Mouse (Mus musculus) midbrain, embryonic 12.5 days (tissue): Measurements from ENCODE around the gene Sacs. TPM values are rescaled to one million over a fixed set of nuclear protein-coding genes. Genes with fewer than 3 reads are reported as not detected.

Experiments
- polyA plus RNA-seq: library from polyadenylated mRNA; unstranded; fragments of >200 nt; fragmentation: Nextera tagmentation; extraction: Ambion mirVana; gene quantifications from 2 replicates; pipeline ENCODE4 v1.2.1, GENCODE M21; 2016

Gene Sacs
- polyA plus RNA-seq, 1 experiment from 2014 or later: 7.5 TPM

Other genes starting within 250 kb of the Sacs start
- 70.2 and 80.5 TPM in 2 replicates for gene Tnfrsf19, start 92.0 kb upstream of the Sacs start, polyA plus RNA-seq
- gene Sgcg, start 120.0 kb downstream of the Sacs start, polyA plus RNA-seq: not detected in 2 replicates
- gene Arl11, start 171.3 kb downstream of the Sacs start, polyA plus RNA-seq: 0.19 and 0.35 TPM in 2 replicates
- 10.9 and 11.2 TPM in 2 replicates for gene Ebpl, start 222.0 kb downstream of the Sacs start, polyA plus RNA-seq